Comparison of ENCODE assay signal across 17 mouse cellular contexts in genomic region chr2:102146386-102146785, GRCm38 (mm10). TPM values are rescaled to one million over a fixed set of nuclear protein-coding genes. Genes with fewer than 3 reads are reported as not detected.
DNase-seq lines count a peak whose midpoint lies in the region; ATAC-seq and TF ChIP-seq lines count a peak whose summit lies in the region.
"Had no signal": no experiment of that assay in that cellular context is flagged by ENCODE, and none has a peak within 500 bp of the region (broad histone marks: within the 10 kb centered on the region; RNA-seq: fewer than 3 reads in every experiment).

No protein-coding gene starts in this region.

- 91% methylated on average over 8 of the region's 8 CpGs for WGBS in neural tube, embryonic 13.5 days

- no peaks in the 10 kb centered on the region for H3K36me3 ChIP-seq in neural tube, embryonic 13.5 days
- H3K36me3 ChIP-seq: G1E; heart, embryonic 13.5 days; liver, embryonic 13.5 days had no signal

- H3K27me3 ChIP-seq in neural tube, embryonic 13.5 days = no peaks in the 10 kb centered on the region
- H3K27me3 ChIP-seq: heart, embryonic 13.5 days; liver, embryonic 13.5 days had no signal

- H3K4me3 ChIP-seq in gastrocnemius, adult 2 months = peak overlapping the region; percentile 46
- H3K4me3 ChIP-seq in neural tube, embryonic 13.5 days = no peak overlapping the region
- H3K4me3 ChIP-seq: heart, embryonic 13.5 days; layer of hippocampus, adult 2 months; limb, embryonic 10.5 days; liver, embryonic 13.5 days had no signal

- no peak for DNase-seq in gastrocnemius, adult 2 months
- DNase-seq in gastrocnemius, adult 18-20 months (ENCODE audit: low spot score) = no peak
- DNase-seq in neural tube, embryonic 10.5 days (ENCODE audit: extremely low spot score, low spot score) = no peak
- DNase-seq in urinary bladder, adult 18-20 months (ENCODE audit: low spot score in 2 of 2) = no peak
- no peak for DNase-seq in heart, adult 9 months (ENCODE audit: low spot score in 2 of 2)
- DNase-seq: adrenal gland, postnatal 36 days; cerebellum, adult 9-11 months; heart, postnatal 36 days; liver, embryonic 13.5 days; thymus, postnatal 25 days had no signal

- intact Hi-C loops in gastrocnemius, adult 2 months (cut with DNase I) = no loop called here

- H3K4me1 ChIP-seq in neural tube, embryonic 13.5 days (replicated peaks) = peaks cover 43% of the 10 kb centered on the region
- H3K4me1 ChIP-seq: heart, embryonic 13.5 days had no signal

- ATAC-seq in neural tube, embryonic 13.5 days (ENCODE audit: low read depth) = no peak
- peak; percentile 77 for ATAC-seq in megakaryocyte, adult 5-6 weeks (ENCODE audit: poor library complexity, severe bottlenecking)
- ATAC-seq: midbrain, embryonic 16.5 days had no signal

- no peak overlapping the region for H3K9ac ChIP-seq in neural tube, embryonic 13.5 days
- H3K9ac ChIP-seq: heart, embryonic 13.5 days; liver, embryonic 13.5 days had no signal

- no peak for TF ChIP-seq CTCF in gastrocnemius, adult 2 months (IDR thresholded peaks at IDR 0.05)

- no peak overlapping the region for H3K27ac ChIP-seq in gastrocnemius, adult 2 months
- peak overlapping the region; percentile 87; the same call in 1 of the 2 replicates for H3K27ac ChIP-seq in neural tube, embryonic 13.5 days (replicated peaks)
- H3K27ac ChIP-seq: heart, embryonic 13.5 days; layer of hippocampus, adult 2 months; limb, embryonic 10.5 days; liver, embryonic 13.5 days had no signal

- H3K9me3 ChIP-seq in neural tube, embryonic 13.5 days = no peaks in the 10 kb centered on the region
- H3K9me3 ChIP-seq: G1E; heart, embryonic 13.5 days; limb, embryonic 10.5 days; liver, embryonic 13.5 days had no signal

- no peak overlapping the region for H3K4me2 ChIP-seq in neural tube, embryonic 13.5 days
- H3K4me2 ChIP-seq: heart, embryonic 13.5 days; liver, embryonic 13.5 days had no signal

RNA-seq across cellular contexts. Expression of gene Ldlrad3, which starts 39.8 kb away (rescaled TPM):
- total RNA-seq in gastrocnemius, adult 2 months (2021) = 1 to 10 TPM; 4.5 to 5.9 TPM
- total RNA-seq in gastrocnemius, adult 18-20 months (2021) = 1 to 10 TPM; 2.9 to 4.9 TPM
- polyA plus RNA-seq in neural tube, embryonic 13.5 days (2015; fragmentation: Nextera tagmentation; extraction: Ambion mirVana) = 48.3 and 48.8 TPM in 2 replicates
- total RNA-seq in megakaryocyte, adult 5-6 weeks (2015) = 58.9 and 65.5 TPM in 2 replicates
- 55.1 and 58.9 TPM in 2 replicates for total RNA-seq in megakaryocyte, adult 5-6 weeks (2017)

Comparison
In these comparisons a context has a peak if more than half of its experiments do, and no peak if none do; other contexts are left out.
1. RNA of gene Ldlrad3, which starts 39.8 kb away (total RNA-seq): 55.1 to 65.5 TPM in megakaryocyte, adult 5-6 weeks; 4.5 to 5.9 TPM in gastrocnemius, adult 2 months and 2.9 to 4.9 TPM in gastrocnemius, adult 18-20 months; every median in the first group is over 4 times any median in the second.